Mouse (Mus musculus) left cerebral cortex, postnatal 10 days (tissue): Measurements from ENCODE around the gene Mup12. TPM values are rescaled to one million over a fixed set of nuclear protein-coding genes. Genes with fewer than 3 reads are reported as not detected.
"Not testable (repeated sequence)": the region's sequence is repeated elsewhere in the genome, so short reads cannot be mapped to it uniquely, and the experiment has no call there.

Experiments used
- DNase-seq, 2 experiments: peaks; one replicate each; pipeline ENCODE4 v3.0.0; 2021 to 2022; ENCODE audit warnings: low spot score in 2 of 2, mixed read lengths in 1 of 2; ENCODE audit errors: extremely low spot score in 1 of 2
- intact Hi-C: fragments of 180-260 bp; cut with DNase I; formaldehyde crosslinking; loops from one replicate; pipeline ENCODE4 v1.15.1; 2025
- total RNA-seq, 2 experiments: library from RNA; stranded (reverse); gene quantifications; 2 replicates each; pipeline ENCODE4 v1.2.3; 2021

Gene Mup12
- not detected for total RNA-seq

- intact Hi-C loops, DNase-seq: not testable (repeated sequence)
Observed at GRCm38 (mm10) chr4:60741226-60741625, at the start of gene Mup12. Gene Mup12, minus strand, starts transcription at chr4:60741326.

Other genes with a start within 250 kb of the Mup12 start
- not detected for gene Mup1, start 239.4 kb downstream of the Mup12 start, total RNA-seq
- gene Mup10, start 159.1 kb downstream of the Mup12 start, total RNA-seq = not detected
- gene Mup11, start 78.9 kb downstream of the Mup12 start, total RNA-seq = not detected
- gene Mup22, start 80.1 kb upstream of the Mup12 start, total RNA-seq = not detected